Mouse (Mus musculus) ES-E14 (cell line): ENCODE measurements at regions not wholly inside any gene's neighbourhood (a gene's known extent, or its start where the extent isn't known, plus 50 kb on each side); places are given as distances from the start of the nearest gene placed in this dataset.

Source experiments
- CHD2 ChIP-seq: IDR thresholded peaks from 2 replicates; pipeline ENCODE4 v1.6.1; 2014; ENCODE audit warnings: mild to moderate bottlenecking, low read depth, low read length, inconsistent platforms
- HCFC1 ChIP-seq: IDR thresholded peaks from 2 replicates; pipeline ENCODE4 v1.6.1; 2012; ENCODE audit warnings: low read length, inconsistent platforms, borderline replicate concordance; ENCODE audit not compliant: insufficient read depth
- ZNF384 ChIP-seq: IDR thresholded peaks from 2 replicates; pipeline ENCODE4 v1.6.1; 2012; ENCODE audit warnings: low read depth, low read length, inconsistent platforms

GRCm38 (mm10) chr6:41126855-41127254, 91.5 kb upstream of the 2210010C04Rik start:
- TF ChIP-seq HCFC1 (no peak), CHD2 (no peak), ZNF384 (no peak)
